Mouse (Mus musculus): ENCODE data around the gene Arhgap20. TPM values are rescaled to one million over a fixed set of nuclear protein-coding genes. Genes with fewer than 3 reads are reported as not detected.

Arhgap20 gene
- polyA plus RNA-seq, 1 experiment from 2014 or later, result 4.1 TPM

- Histone ChIP-seq H3K27me3 (ENCODE audit: control insufficient read depth, insufficient read depth, low read length) (no peaks in the 10 kb centered on the region), H3K4me3 (ENCODE audit: low read depth, low read length) (no peak overlapping the region), H3K4me1 (ENCODE audit: control insufficient read depth, insufficient read depth, low read length) (no peaks in the 10 kb centered on the region), H3K9me3 (ENCODE audit: control insufficient read depth, low read length) (no peaks in the 10 kb centered on the region), H3K27ac (ENCODE audit: low read depth, low read length) (no peak overlapping the region), H3K9ac (ENCODE audit: low read length) (no peak overlapping the region), H3K4me2 (no peak overlapping the region), H3K36me3 (ENCODE audit: control insufficient read depth, insufficient read depth, low read length) (no peaks in the 10 kb centered on the region)
- ATAC-seq (ENCODE audit: low FRiP score) (no peak), DNase-seq (ENCODE audit: low spot score, missing footprints) (peak; percentile 69)
- WGBS, result 85% methylated on average over 4 of the region's 4 CpGs
These were observed 116.7 kb downstream of the Arhgap20 start for GRCm38 (mm10) chr9:51881881-51882280.

GRCm38 (mm10) chr9:51883319-51883718, 118.2 kb downstream of the Arhgap20 start:
- H3K9me3 ChIP-seq (ENCODE audit: control insufficient read depth, low read length), result no peaks in the 10 kb centered on the region
- ATAC-seq (ENCODE audit: low FRiP score) (no peak), DNase-seq (ENCODE audit: low spot score, missing footprints) (no peak)
- H3K9ac ChIP-seq (ENCODE audit: low read length), result no peak overlapping the region
- H3K4me3 ChIP-seq (ENCODE audit: low read depth, low read length), result no peak overlapping the region
- H3K27ac ChIP-seq (ENCODE audit: low read depth, low read length), result no peak overlapping the region
- no peaks in the 10 kb centered on the region for H3K36me3 ChIP-seq (ENCODE audit: control insufficient read depth, insufficient read depth, low read length)
- H3K27me3 ChIP-seq (ENCODE audit: control insufficient read depth, insufficient read depth, low read length), result no peaks in the 10 kb centered on the region
- 78% methylated on average over 4 of the region's 4 CpGs for WGBS
- H3K4me2 ChIP-seq, result no peak overlapping the region
- H3K4me1 ChIP-seq (ENCODE audit: control insufficient read depth, insufficient read depth, low read length), result no peaks in the 10 kb centered on the region

- H3K27ac ChIP-seq (ENCODE audit: low read depth, low read length), result no peak overlapping the region
- H3K9me3 ChIP-seq (ENCODE audit: control insufficient read depth, low read length), result no peaks in the 10 kb centered on the region
- no peak for DNase-seq (ENCODE audit: low spot score, missing footprints)
- WGBS, result 88% methylated on average over 1 of the region's 1 CpGs
- no peaks in the 10 kb centered on the region for H3K4me1 ChIP-seq (ENCODE audit: control insufficient read depth, insufficient read depth, low read length)
- no peak overlapping the region for H3K9ac ChIP-seq (ENCODE audit: low read length)
- H3K36me3 ChIP-seq (ENCODE audit: control insufficient read depth, insufficient read depth, low read length), result no peaks in the 10 kb centered on the region
- H3K27me3 ChIP-seq (ENCODE audit: control insufficient read depth, insufficient read depth, low read length), result no peaks in the 10 kb centered on the region
- H3K4me3 ChIP-seq (ENCODE audit: low read depth, low read length), result no peak overlapping the region
- no peak overlapping the region for H3K4me2 ChIP-seq
- no peak for ATAC-seq (ENCODE audit: low FRiP score)
These were observed 127.8 kb downstream of the Arhgap20 start for GRCm38 (mm10) chr9:51892921-51893320.

Other genes starting within 250 kb of the Arhgap20 start
- gene Fdx1, start 198.2 kb downstream of the Arhgap20 start, polyA plus RNA-seq (2014; fragmentation: Nextera tagmentation; extraction: Ambion mirVana), result 46.7 and 51.6 TPM in 2 replicates

Data from midbrain, embryonic 11.5 days (tissue).